Mouse (Mus musculus) neural tube, embryonic 14.5 days (tissue): Measurements from ENCODE around the gene Gm572. TPM values are rescaled to one million over a fixed set of nuclear protein-coding genes. Genes with fewer than 3 reads are reported as not detected.
A peak's percentile ranks its signal among the peaks of the same experiment; 100 is the strongest.

ENCODE experiments used
- ATAC-seq: fragments of 200-750 bp; cut with Nextera tagmentation; 2 replicates; pipeline ENCODE4 v1.8.0; 2017; ENCODE audit warnings: low read depth, mild to moderate bottlenecking, moderate TSS enrichment, moderate library complexity
- H3K27ac ChIP-seq: fragments of 300-500 bp; sonication (generic); 2 replicates; pipeline ENCODE4 v1.5.1; 2014; ENCODE audit warnings: low read depth, mild to moderate bottlenecking, control low read depth, low read length, moderate library complexity, mixed read lengths
- H3K27me3 ChIP-seq: fragments of 300-500 bp; sonication (generic); 2 replicates; pipeline ENCODE4 v1.6.1; 2014; ENCODE audit warnings: low read length; ENCODE audit not compliant: control insufficient read depth, insufficient read depth
- H3K36me3 ChIP-seq: fragments of 300-500 bp; sonication (generic); 2 replicates; pipeline ENCODE4 v1.6.1; 2014; ENCODE audit warnings: low read length, mixed read lengths; ENCODE audit not compliant: control insufficient read depth, insufficient read depth
- H3K4me1 ChIP-seq: fragments of 300-500 bp; sonication (generic); 2 replicates; pipeline ENCODE4 v1.6.1; 2014; ENCODE audit warnings: low read length; ENCODE audit not compliant: control insufficient read depth, insufficient read depth
- H3K4me2 ChIP-seq: fragments of 300-500 bp; sonication (generic); 2 replicates; pipeline ENCODE4 v1.6.1; 2014; ENCODE audit warnings: mild to moderate bottlenecking, low read depth, low read length, control low read depth
- H3K4me3 ChIP-seq: fragments of 300-500 bp; sonication (generic); 2 replicates; pipeline ENCODE4 v1.5.1; 2014; ENCODE audit warnings: low read depth, low read length, control low read depth, mixed read lengths
- H3K9ac ChIP-seq: fragments of 300-500 bp; sonication (generic); replicated peaks from 2 replicates; pipeline ENCODE4 v1.6.1; 2014; ENCODE audit warnings: low read depth, mild to moderate bottlenecking, control low read depth, low read length, mixed read lengths
- H3K9me3 ChIP-seq: fragments of 300-500 bp; sonication (generic); 2 replicates; pipeline ENCODE4 v1.6.1; 2016; ENCODE audit warnings: low read length; ENCODE audit not compliant: control insufficient read depth
- WGBS: fragments of 180-500 bp; shearing (Covaris S2); extraction: QIAGEN DNeasy Blood & Tissue Kit; methylation state at CpG from one replicate; pipeline ENCODE4 v1.1.7; 2014; 5-methylcytosine and 5-hydroxymethylcytosine counted together
- polyA plus RNA-seq: library from polyadenylated mRNA; unstranded; fragments of >200 nt; fragmentation: Nextera tagmentation; extraction: Ambion mirVana; gene quantifications from 2 replicates; pipeline ENCODE4 v1.2.1, GENCODE M21; 2014

The Gm572 gene
- polyA plus RNA-seq, 1 experiment from 2014 or later = not detected

- Histone ChIP-seq H3K27me3 (no peaks in the 10 kb centered on the region), H3K27ac (no peak overlapping the region), H3K36me3 (peaks cover 56% of the 10 kb centered on the region), H3K9ac (no peak overlapping the region), H3K4me3 (no peak overlapping the region), H3K9me3 (no peaks in the 10 kb centered on the region), H3K4me1 (no peaks in the 10 kb centered on the region; the same call in 1 of the 2 replicates), H3K4me2 (no peak overlapping the region)
- 86% methylated on average over 1 of the region's 1 CpGs for WGBS
- no peak for ATAC-seq
Observed at GRCm38 (mm10) chr4:148619805-148620204, 23.3 kb upstream of the Gm572 start.

GRCm38 (mm10) chr4:148620718-148621117, 22.4 kb upstream of the Gm572 start:
- H3K36me3 ChIP-seq = peaks cover 55% of the 10 kb centered on the region
- WGBS = 98% methylated on average over 1 of the region's 1 CpGs

GRCm38 (mm10) chr4:148622485-148622884, 20.6 kb upstream of the Gm572 start:
- Histone ChIP-seq H3K36me3 (peaks cover 54% of the 10 kb centered on the region), H3K9me3 (no peaks in the 10 kb centered on the region), H3K4me1 (peaks cover 7% of the 10 kb centered on the region; the same call in 1 of the 2 replicates), H3K27me3 (no peaks in the 10 kb centered on the region), H3K4me2 (no peak overlapping the region), H3K27ac (no peak overlapping the region), H3K9ac (no peak overlapping the region), H3K4me3 (no peak overlapping the region)
- no peak for ATAC-seq
- WGBS = 94% methylated on average over 4 of the region's 4 CpGs

More at GRCm38 (mm10) chr4:148620718-148621117, 22.4 kb upstream of the Gm572 start:
- Histone ChIP-seq H3K27me3 (no peaks in the 10 kb centered on the region), H3K9ac (no peak overlapping the region), H3K4me3 (no peak overlapping the region), H3K4me1 (peaks cover 4% of the 10 kb centered on the region; the same call in 1 of the 2 replicates), H3K27ac (no peak overlapping the region), H3K9me3 (no peaks in the 10 kb centered on the region), H3K4me2 (no peak overlapping the region)
- no peak for ATAC-seq

- ATAC-seq = no peak
- Histone ChIP-seq H3K9me3 (no peaks in the 10 kb centered on the region), H3K27me3 (no peaks in the 10 kb centered on the region), H3K9ac (no peak overlapping the region), H3K4me2 (no peak overlapping the region), H3K4me3 (no peak overlapping the region), H3K36me3 (peaks cover 48% of the 10 kb centered on the region), H3K4me1 (peaks cover 7% of the 10 kb centered on the region; the same call in 1 of the 2 replicates), H3K27ac (no peak overlapping the region)
- 90% methylated on average over 4 of the region's 4 CpGs for WGBS
Observed at GRCm38 (mm10) chr4:148623609-148624008, 19.5 kb upstream of the Gm572 start.

DNA sequence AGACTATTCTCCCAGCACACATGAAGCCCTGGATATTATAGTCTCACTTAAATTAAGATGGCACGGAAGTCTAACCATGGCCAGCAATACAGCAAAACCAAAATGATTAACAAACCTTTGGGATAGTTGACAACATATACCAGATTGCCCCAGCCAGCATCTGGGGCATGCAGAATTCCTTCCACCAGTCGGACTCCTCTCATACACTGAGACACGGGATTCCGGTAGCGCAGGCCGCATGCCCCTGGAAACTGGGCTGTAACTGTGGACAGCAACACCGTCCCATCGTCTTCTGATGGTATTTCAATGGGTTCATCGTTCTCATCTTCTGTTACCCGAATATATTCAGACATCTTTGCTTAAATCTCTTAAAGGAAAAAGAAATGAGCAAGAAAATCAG, 18.1 kb upstream of the Gm572 start:
- 90% methylated on average over 10 of the region's 10 CpGs for WGBS
- H3K4me3 ChIP-seq = no peak overlapping the region
- H3K4me1 ChIP-seq = peaks cover 7% of the 10 kb centered on the region; the same call in 1 of the 2 replicates
- peak overlapping the region; percentile 97; the same call in 1 of the 2 replicates for H3K4me2 ChIP-seq
- no peak overlapping the region; the same call in 1 of the 2 replicates for H3K9ac ChIP-seq
- no peak overlapping the region for H3K27ac ChIP-seq
- H3K36me3 ChIP-seq = peaks cover 34% of the 10 kb centered on the region
- no peak for ATAC-seq
- H3K9me3 ChIP-seq = no peaks in the 10 kb centered on the region
- H3K27me3 ChIP-seq = no peaks in the 10 kb centered on the region

DNA sequence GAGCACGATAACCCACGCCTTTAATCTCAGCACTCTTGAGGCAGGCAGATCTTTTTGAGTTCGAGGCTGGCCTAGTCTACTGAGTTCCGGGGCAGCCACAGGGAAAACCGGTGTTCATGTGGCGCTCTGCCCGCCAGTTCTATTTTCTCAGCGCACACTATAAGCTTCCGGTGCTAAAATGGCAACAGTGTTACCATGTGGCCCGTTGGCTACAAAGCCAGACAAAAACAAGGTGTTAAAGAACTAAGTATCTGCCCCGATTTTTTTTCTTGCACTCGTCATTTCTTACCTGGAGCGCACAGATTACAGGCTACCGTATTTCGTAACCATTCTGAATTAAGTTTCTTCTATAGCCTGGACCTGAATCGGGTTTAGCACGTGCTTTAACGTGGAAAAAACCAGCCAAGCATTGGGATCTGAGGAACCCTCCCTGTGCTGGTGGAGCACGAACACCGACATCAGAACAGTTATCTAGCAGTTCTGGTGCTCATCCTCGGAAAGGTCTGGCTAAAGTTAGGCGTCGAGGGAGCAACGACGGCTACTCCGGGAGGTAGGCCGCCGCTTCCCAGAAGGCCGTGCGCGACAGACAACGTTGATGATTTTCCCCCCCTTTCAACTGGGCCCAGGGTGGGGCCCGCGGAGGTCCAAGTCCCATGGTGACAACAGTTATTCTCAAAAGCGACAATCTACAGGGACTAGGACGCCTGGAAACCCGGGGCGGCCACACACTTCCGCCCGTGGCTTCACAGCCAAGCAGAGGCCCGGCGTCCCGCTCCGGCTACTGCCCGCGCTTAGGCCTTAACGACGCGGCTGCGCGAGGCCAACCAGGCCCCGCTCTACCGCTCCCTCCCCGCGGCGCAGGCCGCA, 17.1 kb upstream of the Gm572 start:
- WGBS = under 1% methylated on average over 57 of the region's 57 CpGs
- Histone ChIP-seq H3K4me3 (peak overlapping the region; percentile 97), H3K27ac (peak overlapping the region; percentile 97), H3K4me2 (peak overlapping the region; percentile 97), H3K27me3 (no peaks in the 10 kb centered on the region), H3K4me1 (peaks cover 7% of the 10 kb centered on the region; the same call in 1 of the 2 replicates), H3K9ac (peak overlapping the region; percentile 99), H3K9me3 (no peaks in the 10 kb centered on the region), H3K36me3 (peaks cover 30% of the 10 kb centered on the region)
- ATAC-seq = peak; percentile 72

DNA sequence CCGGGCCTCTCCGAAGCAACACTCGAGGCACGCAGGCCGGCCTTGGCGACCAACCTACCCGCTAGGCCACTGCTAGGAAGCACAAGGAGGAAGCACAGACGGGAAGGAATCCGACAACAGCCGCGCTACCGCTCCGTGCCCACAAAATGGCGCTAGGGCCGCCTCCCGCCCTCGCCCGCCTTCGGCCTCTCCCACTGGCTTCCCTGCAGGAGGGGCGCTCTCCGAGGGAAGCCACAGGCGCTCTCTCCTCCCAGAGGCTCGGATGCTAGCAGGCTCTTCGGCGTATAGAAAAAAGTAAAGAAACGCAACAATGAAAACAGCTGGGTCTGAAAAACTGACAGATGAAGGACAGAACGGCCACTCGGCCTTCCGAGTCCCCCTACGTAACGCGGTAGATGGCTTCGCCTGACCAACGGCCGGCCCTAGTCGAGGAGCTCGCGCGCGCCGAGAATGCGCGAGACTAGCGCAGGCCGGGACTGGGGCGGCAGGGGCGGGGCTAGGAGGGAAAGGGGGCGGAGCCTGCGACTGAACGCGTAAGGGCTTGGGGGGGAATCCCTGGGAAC, 16.4 kb upstream of the Gm572 start, which contains the start of gene Tardbp:
TSS of gene Tardbp (minus strand) at position 397 of the 563 bp plus-strand sequence.
- under 1% methylated on average over 51 of the region's 51 CpGs for WGBS
- peak; percentile 98 for ATAC-seq

GRCm38 (mm10) chr4:148627246-148627645, 15.9 kb upstream of the Gm572 start:
- peak; percentile 11; the same call in 1 of the 2 replicates for ATAC-seq
- H3K9ac ChIP-seq = peak overlapping the region; percentile 99; the same call in 1 of the 2 replicates
- H3K36me3 ChIP-seq = peaks cover 18% of the 10 kb centered on the region
- WGBS = 63% methylated on average over 3 of the region's 3 CpGs
- H3K4me1 ChIP-seq = peaks cover 7% of the 10 kb centered on the region; the same call in 1 of the 2 replicates
- no peaks in the 10 kb centered on the region for H3K27me3 ChIP-seq
- peak overlapping the region; percentile 97 for H3K4me3 ChIP-seq
- H3K9me3 ChIP-seq = no peaks in the 10 kb centered on the region
- peak overlapping the region; percentile 45; the same call in 1 of the 2 replicates for H3K27ac ChIP-seq
- H3K4me2 ChIP-seq = peak overlapping the region; percentile 97

More for the DNA sequence above, 16.4 kb upstream of the Gm572 start, which contains the start of gene Tardbp:
- Histone ChIP-seq H3K4me3 (peak within 1 kb of the TSS; percentile 97), H3K27ac (peak within 1 kb of the TSS; percentile 97), H3K9ac (peak within 1 kb of the TSS; percentile 99), H3K27me3 (no peaks in the 10 kb centered on the region), H3K4me2 (peak within 1 kb of the TSS; percentile 97), H3K9me3 (no peaks in the 10 kb centered on the region), H3K4me1 (peaks cover 7% of the 10 kb centered on the region; the same call in 1 of the 2 replicates), H3K36me3 (peaks cover 23% of the 10 kb centered on the region)
